14 mouse cellular contexts compared by ENCODE assay signal in the genomic region with DNA sequence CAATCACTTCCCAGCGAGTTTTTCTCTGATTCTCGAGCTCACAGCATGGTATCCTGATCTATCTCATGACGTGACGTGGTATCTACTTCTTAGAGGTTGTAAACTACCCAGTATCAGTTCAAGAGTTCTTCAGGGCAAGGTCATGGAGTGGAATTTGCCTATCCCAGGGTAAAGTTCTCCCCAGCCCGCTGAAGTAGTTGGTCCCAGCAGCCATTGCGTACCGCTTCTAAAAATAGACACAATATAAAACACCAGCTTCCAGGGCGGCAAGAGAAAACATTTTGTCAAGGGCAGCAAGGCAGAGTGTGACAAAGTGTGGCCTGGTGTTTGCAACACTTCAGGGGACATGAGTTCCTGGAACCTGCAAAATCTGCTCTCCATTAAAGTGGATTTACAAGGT. TPM values are rescaled to one million over a fixed set of nuclear protein-coding genes. Genes with fewer than 3 reads are reported as not detected.
A peak's percentile ranks its signal among the peaks of the same experiment; 100 is the strongest.
DNase-seq lines count a peak whose midpoint lies in the region; ATAC-seq and TF ChIP-seq lines count a peak whose summit lies in the region.
"Had no signal": no experiment of that assay in that cellular context is flagged by ENCODE, and none has a peak within 500 bp of the region (broad histone marks: within the 10 kb centered on the region; RNA-seq: fewer than 3 reads in every experiment).

No protein-coding gene starts in this region.

- H3K27me3 ChIP-seq in heart, adult 2 months (ENCODE audit: control insufficient read depth, insufficient read depth, low read length): no peaks in the 10 kb centered on the region
- H3K27me3 ChIP-seq in heart, embryonic 12.5 days (replicated peaks): no peaks in the 10 kb centered on the region
- H3K27me3 ChIP-seq in intestine, embryonic 15.5 days (replicated peaks): no peaks in the 10 kb centered on the region
- H3K27me3 ChIP-seq: embryonic facial prominence, embryonic 13.5 days; midbrain, embryonic 15.5 days had no signal

- H3K4me3 ChIP-seq in heart, adult 2 months: no peak overlapping the region
- no peak overlapping the region for H3K4me3 ChIP-seq in heart, embryonic 12.5 days
- H3K4me3 ChIP-seq in intestine, embryonic 15.5 days (replicated peaks): no peak overlapping the region
- H3K4me3 ChIP-seq: embryonic facial prominence, embryonic 13.5 days; midbrain, embryonic 15.5 days had no signal

- TF ChIP-seq POLR2A in heart, adult 2 months (IDR thresholded peaks at IDR 0.05; ENCODE audit: insufficient read depth, low read depth, low read length): peak; percentile 33

- no peaks in the 10 kb centered on the region for H3K79me2 ChIP-seq in heart, adult 2 months (replicated peaks; ENCODE audit: control insufficient read depth, insufficient read depth, low read length)

- H3K27ac ChIP-seq in heart, adult 2 months: peak overlapping the region; percentile 78
- peak overlapping the region; percentile 56 for H3K27ac ChIP-seq in heart, embryonic 12.5 days (ENCODE audit: poor library complexity, severe bottlenecking)
- H3K27ac ChIP-seq in intestine, embryonic 15.5 days: peak overlapping the region; percentile 80
- H3K27ac ChIP-seq: embryonic facial prominence, embryonic 13.5 days; liver, embryonic 14.5 days; midbrain, embryonic 15.5 days had no signal

- TF ChIP-seq CTCF in heart, adult 2 months (IDR thresholded peaks at IDR 0.05): no peak

- WGBS in heart, adult 2 months: 52% methylated on average over 8 of the region's 8 CpGs
- WGBS in heart, embryonic 12.5 days: 40% methylated on average over 8 of the region's 8 CpGs
- WGBS in intestine, embryonic 15.5 days: 45% methylated on average over 8 of the region's 8 CpGs

- H3K36me3 ChIP-seq in heart, adult 2 months (ENCODE audit: control insufficient read depth, insufficient read depth, low read length): no peaks in the 10 kb centered on the region
- H3K36me3 ChIP-seq in heart, embryonic 12.5 days: no peaks in the 10 kb centered on the region
- H3K36me3 ChIP-seq in intestine, embryonic 15.5 days: no peaks in the 10 kb centered on the region
- H3K36me3 ChIP-seq: embryonic facial prominence, embryonic 13.5 days; midbrain, embryonic 15.5 days had no signal

- intact Hi-C loops in heart, adult 2 months (cut with DNase I): loop anchor here (1.0 kb wide), 2 partner anchors 36 to 104 kb away; a partner anchor contains a TSS
- intact Hi-C loops in heart, postnatal 25 days (cut with DNase I): loop anchor here (1.0 to 2.0 kb wide), 2 partner anchors 37 to 105 kb away; a partner anchor contains a TSS

- peak; percentile 50 for ATAC-seq in heart, embryonic 12.5 days (ENCODE audit: insufficient number of reproducible peaks, low FRiP score)
- ATAC-seq in intestine, embryonic 15.5 days: peak; percentile 75
- ATAC-seq: forebrain, embryonic 14.5 days; midbrain, embryonic 15.5 days had no signal

- H3K4me2 ChIP-seq in heart, embryonic 12.5 days: no peak overlapping the region
- H3K4me2 ChIP-seq in intestine, embryonic 15.5 days (replicated peaks): peak overlapping the region; percentile 12; the same call in 1 of the 2 replicates
- H3K4me2 ChIP-seq: embryonic facial prominence, embryonic 13.5 days; midbrain, embryonic 15.5 days had no signal

- peak in 1 of 2 experiments; percentile 40 for DNase-seq in heart, adult 2 months
- DNase-seq in heart, postnatal 25 days (ENCODE audit: low spot score): no peak
- DNase-seq in lung, postnatal 10 days: peak; percentile 19
- DNase-seq in thymus, postnatal 36 days: no peak
- DNase-seq in layer of hippocampus, postnatal 36 days: no peak
- no peak for DNase-seq in cerebellum, postnatal 14 days
- DNase-seq: right cerebral cortex, adult 18-20 months had no signal

- peaks cover 3% of the 10 kb centered on the region; the same call in 1 of the 2 replicates for H3K4me1 ChIP-seq in heart, adult 2 months (ENCODE audit: control insufficient read depth, insufficient read depth, low read length)
- peaks cover 23% of the 10 kb centered on the region for H3K4me1 ChIP-seq in heart, embryonic 12.5 days (replicated peaks)
- H3K4me1 ChIP-seq in intestine, embryonic 15.5 days (replicated peaks): 0 out of 2 replicates have a peak, but pooled peaks cover 3% of the 10 kb centered on the region
- H3K4me1 ChIP-seq: midbrain, embryonic 15.5 days had no signal

- no peaks in the 10 kb centered on the region for H3K9me3 ChIP-seq in heart, embryonic 12.5 days (replicated peaks)
- no peaks in the 10 kb centered on the region for H3K9me3 ChIP-seq in intestine, embryonic 15.5 days
- H3K9me3 ChIP-seq: embryonic facial prominence, embryonic 13.5 days; midbrain, embryonic 15.5 days had no signal

- TF ChIP-seq EP300 in heart, adult 2 months (IDR thresholded peaks at IDR 0.05; ENCODE audit: insufficient read depth, low read depth, low read length): 0 out of 2 replicates have a peak, but pooled peaks have one; percentile 30

- H3K9ac ChIP-seq in heart, adult 2 months (ENCODE audit: low read depth, low read length): no peak overlapping the region
- no peak overlapping the region for H3K9ac ChIP-seq in heart, embryonic 12.5 days
- H3K9ac ChIP-seq in intestine, embryonic 15.5 days: no peak overlapping the region
- H3K9ac ChIP-seq: embryonic facial prominence, embryonic 13.5 days; liver, embryonic 14.5 days; midbrain, embryonic 15.5 days had no signal

RNA-seq across cellular contexts. Expression of a gene that starts 36.5 kb away (rescaled TPM):
- 100 to 1,000 TPM; 128 to 171 TPM for total RNA-seq in heart, adult 2 months (2021)
- polyA plus RNA-seq in heart, adult 2 months (2012; rRNA removed): 33.2 and 61.4 TPM in 2 replicates
- 100 to 1,000 TPM; 114 to 142 TPM for total RNA-seq in heart, postnatal 25 days (2021)
- polyA plus RNA-seq in heart, embryonic 12.5 days (2016; fragmentation: Nextera tagmentation; extraction: Ambion mirVana): 10.2 and 10.6 TPM in 2 replicates
- 20.0 and 20.6 TPM in 2 replicates for polyA plus RNA-seq in intestine, embryonic 15.5 days (2015; fragmentation: Nextera tagmentation; extraction: Ambion mirVana)
- 1 to 10 TPM; 2.9 TPM for total RNA-seq in layer of hippocampus, postnatal 36 days (2021)
- total RNA-seq: MEL had no signal

RNA-seq across cellular contexts. Expression of a gene that starts 46.3 kb away (rescaled TPM):
- 10 to 100 TPM; 21.6 to 24.6 TPM for total RNA-seq in heart, adult 2 months (2021)
- 8.5 and 18.2 TPM in 2 replicates for polyA plus RNA-seq in heart, adult 2 months (2012; rRNA removed)
- 10 to 100 TPM; 19.0 to 19.1 TPM for total RNA-seq in heart, postnatal 25 days (2021)
- polyA plus RNA-seq in heart, embryonic 12.5 days (2016; fragmentation: Nextera tagmentation; extraction: Ambion mirVana): 7.2 and 8.1 TPM in 2 replicates
- 5.4 and 5.6 TPM in 2 replicates for polyA plus RNA-seq in intestine, embryonic 15.5 days (2015; fragmentation: Nextera tagmentation; extraction: Ambion mirVana)
- 10 to 100 TPM; 15.5 to 16.1 TPM for total RNA-seq in layer of hippocampus, postnatal 36 days (2021)

Comparison
In these comparisons a context has a peak if more than half of its experiments do, and no peak if none do; other contexts are left out.
1. RNA of a gene that starts 36.5 kb away (total RNA-seq): 128 to 171 TPM in heart, adult 2 months and 114 to 142 TPM in heart, postnatal 25 days; 2.9 TPM in layer of hippocampus, postnatal 36 days; every median in the first group is over 10 times any median in the second.
2. Peak in every context shown above with its lines, with median percentiles within 50 percentile points of each other: H3K27ac ChIP-seq.